Comparison of ENCODE assay signal across 7 mouse cellular contexts in genomic region chr1:157449981-157450636, GRCm38 (mm10). TPM values are rescaled to one million over a fixed set of nuclear protein-coding genes. Genes with fewer than 3 reads are reported as not detected.
DNase-seq lines count a peak whose midpoint lies in the region; ATAC-seq and TF ChIP-seq lines count a peak whose summit lies in the region.

No protein-coding gene starts in this region.

- H3K27ac ChIP-seq in intestine, embryonic 14.5 days (ENCODE audit: low read depth) = no peak overlapping the region
- no peak overlapping the region for H3K27ac ChIP-seq in liver, embryonic 14.5 days

- no peaks in the 10 kb centered on the region for H3K9me3 ChIP-seq in intestine, embryonic 14.5 days (ENCODE audit: control insufficient read depth, low read length)
- H3K9me3 ChIP-seq in liver, embryonic 14.5 days (ENCODE audit: control insufficient read depth, low read length) = no peaks in the 10 kb centered on the region

- H3K36me3 ChIP-seq in intestine, embryonic 14.5 days (ENCODE audit: control insufficient read depth, insufficient read depth, low read length) = no peaks in the 10 kb centered on the region
- no peaks in the 10 kb centered on the region for H3K36me3 ChIP-seq in liver, embryonic 14.5 days (replicated peaks; ENCODE audit: control insufficient read depth, insufficient read depth, low read depth)

- peak overlapping the region; percentile 4 for H3K4me3 ChIP-seq in intestine, embryonic 14.5 days (ENCODE audit: low read depth, low read length)
- no peak overlapping the region; a peak in 1 of 4 replicates for H3K4me3 ChIP-seq in liver, embryonic 14.5 days (ENCODE audit: insufficient read depth in 1 of 2, low read depth in 2 of 2, low read length in 2 of 2)

- peak overlapping the region; percentile 51 for H3K4me2 ChIP-seq in intestine, embryonic 14.5 days (ENCODE audit: low read length)
- peak overlapping the region; percentile 53 for H3K4me2 ChIP-seq in liver, embryonic 14.5 days (ENCODE audit: low read depth)

- peaks cover 10% of the 10 kb centered on the region; the same call in 1 of the 2 replicates for H3K4me1 ChIP-seq in intestine, embryonic 14.5 days (replicated peaks; ENCODE audit: control insufficient read depth, insufficient read depth, low read length)
- H3K4me1 ChIP-seq in liver, embryonic 14.5 days (replicated peaks; ENCODE audit: control insufficient read depth in 2 of 2, insufficient read depth in 2 of 2, low read length in 1 of 2) = peaks cover 0 to 11% of the 10 kb centered on the region in 2 experiments; a peak in 2 of 4 replicates

- 0 out of 2 replicates have a peak, but pooled peaks cover 2% of the 10 kb centered on the region for H3K27me3 ChIP-seq in intestine, embryonic 14.5 days (replicated peaks; ENCODE audit: control insufficient read depth, insufficient read depth, low read length)
- H3K27me3 ChIP-seq in liver, embryonic 14.5 days (ENCODE audit: control insufficient read depth, insufficient read depth, low read length) = no peaks in the 10 kb centered on the region

- no peak for TF ChIP-seq CTCF in liver, embryonic 14.5 days (IDR thresholded peaks at IDR 0.05; ENCODE audit: low read depth)

- no peak overlapping the region for H3K9ac ChIP-seq in intestine, embryonic 14.5 days (ENCODE audit: low read length)
- H3K9ac ChIP-seq in liver, embryonic 14.5 days (replicated peaks) = no peak overlapping the region

- WGBS in intestine, embryonic 14.5 days = 10% methylated on average over 21 of the region's 21 CpGs
- 9% methylated on average over 21 of the region's 21 CpGs for WGBS in liver, embryonic 14.5 days (ENCODE audit: insufficient replicate concordance)

- DNase-seq in embryo, embryonic 10 days (ENCODE audit: low spot score) = peak; percentile 61
- DNase-seq in gastrocnemius, postnatal 10 days = peak; percentile 10
- peak; percentile 59 for DNase-seq in intestine, embryonic 14.5 days (ENCODE audit: low spot score)
- no peak for DNase-seq in liver, embryonic 14.5 days (ENCODE audit: low read depth in 3 of 3, low spot score in 3 of 3)
- DNase-seq in skeletal muscle tissue, adult 2 months (ENCODE audit: low read depth, low spot score) = peak; percentile 63
- no peak for DNase-seq in layer of hippocampus, postnatal 25 days (ENCODE audit: extremely low spot score in 1 of 2, low spot score in 1 of 2)

- no peak for TF ChIP-seq EP300 in liver, embryonic 14.5 days (IDR thresholded peaks at IDR 0.05; ENCODE audit: low read depth)

- no peak for ATAC-seq in intestine, embryonic 14.5 days (replicated peaks; ENCODE audit: low FRiP score, low TSS enrichment, low read depth)
- ATAC-seq in liver, embryonic 14.5 days (ENCODE audit: insufficient read depth) = peak; percentile 22; the same call in 1 of the 2 replicates
- no peak for ATAC-seq in CD4-positive, CD25-positive, alpha-beta regulatory T cell, adult 4 months

RNA-seq across cellular contexts. Expression of gene Cryzl2, which starts 8.3 kb away (rescaled TPM):
- 1 to 10 TPM; 2.8 to 3.9 TPM for total RNA-seq in gastrocnemius, postnatal 10 days (2021)
- polyA plus RNA-seq in intestine, embryonic 14.5 days (2014; fragmentation: Nextera tagmentation; extraction: Ambion mirVana) = 12.6 and 14.6 TPM in 2 replicates
- 7.0 and 8.1 TPM in 2 replicates for polyA plus RNA-seq in liver, embryonic 14.5 days (2012; rRNA removed)
- polyA plus RNA-seq in liver, embryonic 14.5 days (2014; fragmentation: Nextera tagmentation; extraction: Ambion mirVana) = 6.5 and 6.6 TPM in 2 replicates
- 1 to 10 TPM; 3.6 to 4.6 TPM for total RNA-seq in layer of hippocampus, postnatal 25 days (2021)
- 10 to 100 TPM in 1 of 2 experiments, 1 to 10 TPM in 1; 6.9 to 10.1 TPM for polyA plus RNA-seq in CD4-positive, CD25-positive, alpha-beta regulatory T cell, adult 4 months (2017; shearing (Covaris generic))

RNA-seq across cellular contexts. Expression of gene Rasal2, which starts 37.7 kb away (rescaled TPM):
- total RNA-seq in gastrocnemius, postnatal 10 days (2021) = 10 to 100 TPM; 13.1 to 17.4 TPM
- 7.1 and 8.3 TPM in 2 replicates for polyA plus RNA-seq in intestine, embryonic 14.5 days (2014; fragmentation: Nextera tagmentation; extraction: Ambion mirVana)
- 0.51 and 0.58 TPM in 2 replicates for polyA plus RNA-seq in liver, embryonic 14.5 days (2012; rRNA removed)
- polyA plus RNA-seq in liver, embryonic 14.5 days (2014; fragmentation: Nextera tagmentation; extraction: Ambion mirVana) = 1.1 and 1.5 TPM in 2 replicates
- total RNA-seq in layer of hippocampus, postnatal 25 days (2021) = 10 to 100 TPM; 70.0 to 77.8 TPM
- polyA plus RNA-seq in CD4-positive, CD25-positive, alpha-beta regulatory T cell, adult 4 months (2017; shearing (Covaris generic)) = not detected

RNA-seq across cellular contexts. Expression of gene Sec16b, which starts 56.4 kb away (rescaled TPM):
- 1 to 10 TPM; 3.5 to 4.3 TPM for total RNA-seq in gastrocnemius, postnatal 10 days (2021)
- polyA plus RNA-seq in intestine, embryonic 14.5 days (2014; fragmentation: Nextera tagmentation; extraction: Ambion mirVana) = 6.7 and 7.8 TPM in 2 replicates
- 3.0 and 3.4 TPM in 2 replicates for polyA plus RNA-seq in liver, embryonic 14.5 days (2012; rRNA removed)
- 5.1 and 5.4 TPM in 2 replicates for polyA plus RNA-seq in liver, embryonic 14.5 days (2014; fragmentation: Nextera tagmentation; extraction: Ambion mirVana)
- total RNA-seq in layer of hippocampus, postnatal 25 days (2021) = under 1 TPM; 0.32 to 0.40 TPM
- 1 to 10 TPM; 1.2 to 1.6 TPM for polyA plus RNA-seq in CD4-positive, CD25-positive, alpha-beta regulatory T cell, adult 4 months (2017; shearing (Covaris generic))

Comparison
In these comparisons a context has a peak if more than half of its experiments do, and no peak if none do; other contexts are left out.
1. DNase-seq: peak in embryo, embryonic 10 days (single experiment), gastrocnemius, postnatal 10 days (single experiment), intestine, embryonic 14.5 days (single experiment) and skeletal muscle tissue, adult 2 months (single experiment); none in liver, embryonic 14.5 days (0 of 3) and layer of hippocampus, postnatal 25 days (0 of 2).